Mouse (Mus musculus) kidney, postnatal 10 days (tissue): Measurements from ENCODE around the gene Msln.

Source experiments
- DNase-seq: peaks from one replicate; pipeline ENCODE4 v3.0.0; 2021; ENCODE audit warnings: mixed read lengths

Msln gene

GRCm38 (mm10) chr17:25723470-25723869 lies 30.7 kb downstream of the Msln start:
- DNase-seq, result no peak

GRCm38 (mm10) chr17:25721476-25721875 lies 32.7 kb downstream of the Msln start:
- DNase-seq, result no peak

GRCm38 (mm10) chr17:25717691-25718090 lies 36.5 kb downstream of the Msln start:
- DNase-seq, result no peak

- peak; percentile 57 for DNase-seq
These were observed 37.2 kb downstream of the Msln start, which contains the start of gene Gng13 for GRCm38 (mm10) chr17:25716711-25717637. Gene Gng13, plus strand, starts transcription at chr17:25717171.

- no peak for DNase-seq
These were observed 38.0 kb downstream of the Msln start for GRCm38 (mm10) chr17:25716130-25716529.

GRCm38 (mm10) chr17:25715627-25716026 lies 38.6 kb downstream of the Msln start:
- no peak for DNase-seq

GRCm38 (mm10) chr17:25711136-25711535 lies 43.0 kb downstream of the Msln start:
- DNase-seq, result no peak

GRCm38 (mm10) chr17:25709994-25710393 lies 44.2 kb downstream of the Msln start:
- DNase-seq, result no peak

GRCm38 (mm10) chr17:25700863-25701496 lies 53.2 kb downstream of the Msln start:
- DNase-seq, result no peak
